Mouse (Mus musculus) left cerebral cortex, adult 8-10 months (tissue): ENCODE data around the gene Rasgef1b. TPM values are rescaled to one million over a fixed set of nuclear protein-coding genes. Genes with fewer than 3 reads are reported as not detected.

Experiments used
- DNase-seq, 2 experiments: peaks; one replicate each; pipeline ENCODE4 v3.0.0; 2022; ENCODE audit warnings: low spot score in 2 of 2
- total RNA-seq, 4 experiments: library from RNA; stranded (reverse); gene quantifications; 2 replicates each; pipeline ENCODE4 v1.2.4; 2022

Rasgef1b gene
- total RNA-seq, 4 experiments from 2014 or later = 83.3 to 103 (median 87.8) TPM

- peak in 1 of 2 experiments; percentile 29 for DNase-seq
These were observed 20.2 kb downstream of the Rasgef1b start for GRCm38 (mm10) chr5:99708706-99709105.

- DNase-seq = no peak
These were observed 21.6 kb downstream of the Rasgef1b start for GRCm38 (mm10) chr5:99707261-99707660.

GRCm38 (mm10) chr5:99701811-99702210 lies 27.1 kb downstream of the Rasgef1b start:
- DNase-seq = peak in 1 of 2 experiments; percentile 34

- DNase-seq = peak in 1 of 2 experiments; percentile 34
These were observed 34.0 kb downstream of the Rasgef1b start for GRCm38 (mm10) chr5:99694712-99695360.

- DNase-seq = no peak
These were observed 39.0 kb downstream of the Rasgef1b start for GRCm38 (mm10) chr5:99689909-99690308.

GRCm38 (mm10) chr5:99687894-99688293 lies 41.0 kb downstream of the Rasgef1b start:
- DNase-seq = no peak

- no peak for DNase-seq
These were observed 44.8 kb downstream of the Rasgef1b start for GRCm38 (mm10) chr5:99684023-99684422.

- DNase-seq = no peak
These were observed 58.8 kb downstream of the Rasgef1b start for GRCm38 (mm10) chr5:99669971-99670571.

- no peak for DNase-seq
These were observed 72.8 kb downstream of the Rasgef1b start for GRCm38 (mm10) chr5:99656024-99656423.

- DNase-seq = peak in 1 of 2 experiments; percentile 25
These were observed 75.9 kb downstream of the Rasgef1b start for GRCm38 (mm10) chr5:99652931-99653330.

- DNase-seq = no peak
These were observed 87.5 kb downstream of the Rasgef1b start for GRCm38 (mm10) chr5:99641407-99641806.

- no peak for DNase-seq
These were observed 92.3 kb downstream of the Rasgef1b start for GRCm38 (mm10) chr5:99636575-99636974.

- no peak for DNase-seq
These were observed 94.8 kb downstream of the Rasgef1b start for GRCm38 (mm10) chr5:99634010-99634541.

- DNase-seq = no peak
These were observed 95.3 kb downstream of the Rasgef1b start for GRCm38 (mm10) chr5:99633548-99633947.

- no peak for DNase-seq
These were observed 96.1 kb downstream of the Rasgef1b start for GRCm38 (mm10) chr5:99632649-99633310.

- DNase-seq = no peak
These were observed 98.8 kb downstream of the Rasgef1b start for GRCm38 (mm10) chr5:99630087-99630486.

- DNase-seq = no peak
These were observed 103.3 kb downstream of the Rasgef1b start for GRCm38 (mm10) chr5:99625603-99626002.

- DNase-seq = no peak
These were observed 108.1 kb downstream of the Rasgef1b start for GRCm38 (mm10) chr5:99620771-99621170.

- no peak for DNase-seq
These were observed 111.5 kb downstream of the Rasgef1b start for GRCm38 (mm10) chr5:99617271-99617800.

GRCm38 (mm10) chr5:99613321-99614118 lies 115.3 kb downstream of the Rasgef1b start:
- DNase-seq = no peak

GRCm38 (mm10) chr5:99607602-99608001 lies 121.3 kb downstream of the Rasgef1b start:
- no peak for DNase-seq
